Mouse (Mus musculus) liver, embryonic 15.5 days (tissue): ENCODE results near the gene Gpx6. TPM values are rescaled to one million over a fixed set of nuclear protein-coding genes. Genes with fewer than 3 reads are reported as not detected.

Experiments used
- ATAC-seq: fragments of 200-750 bp; cut with Nextera tagmentation; 2 replicates; pipeline ENCODE4 v1.8.0; 2017; ENCODE audit warnings: moderate number of reproducible peaks, mild to moderate bottlenecking, moderate library complexity; ENCODE audit not compliant: insufficient read depth
- H3K27ac ChIP-seq: fragments of 300-500 bp; sonication (generic); replicated peaks from 2 replicates; pipeline ENCODE4 v1.5.1; 2015; ENCODE audit warnings: mild to moderate bottlenecking, inconsistent platforms
- H3K27me3 ChIP-seq: fragments of 300-500 bp; sonication (generic); 2 replicates; pipeline ENCODE4 v1.6.1; 2015; ENCODE audit warnings: mild to moderate bottlenecking, inconsistent platforms
- H3K36me3 ChIP-seq: fragments of 300-500 bp; sonication (generic); replicated peaks from 2 replicates; pipeline ENCODE4 v1.6.1; 2015; ENCODE audit warnings: moderate library complexity, mild to moderate bottlenecking, inconsistent platforms
- H3K4me1 ChIP-seq: fragments of 300-500 bp; sonication (generic); replicated peaks from 2 replicates; pipeline ENCODE4 v1.6.1; 2015; ENCODE audit warnings: inconsistent platforms
- H3K4me2 ChIP-seq: fragments of 300-500 bp; sonication (generic); 2 replicates; pipeline ENCODE4 v1.6.1; 2015; ENCODE audit warnings: moderate library complexity, mild to moderate bottlenecking, inconsistent platforms
- H3K4me3 ChIP-seq: fragments of 300-500 bp; sonication (generic); replicated peaks from 2 replicates; pipeline ENCODE4 v1.5.1; 2015; ENCODE audit warnings: mild to moderate bottlenecking, inconsistent platforms
- H3K9ac ChIP-seq: fragments of 300-500 bp; sonication (generic); 2 replicates; pipeline ENCODE4 v1.6.1; 2015; ENCODE audit warnings: moderate library complexity, mild to moderate bottlenecking, inconsistent platforms
- H3K9me3 ChIP-seq: fragments of 300-500 bp; sonication (generic); replicated peaks from 2 replicates; pipeline ENCODE4 v1.6.1; 2016; ENCODE audit warnings: inconsistent platforms
- WGBS: fragments of 180-500 bp; shearing (Covaris S2); methylation state at CpG from one replicate; pipeline ENCODE4 v1.1.7; 2015; ENCODE audit warnings: mixed read lengths; ENCODE audit not compliant: insufficient replicate concordance; 5-methylcytosine and 5-hydroxymethylcytosine counted together
- polyA plus RNA-seq: library from polyadenylated mRNA; unstranded; fragments of >200 nt; fragmentation: Nextera tagmentation; extraction: Ambion mirVana; gene quantifications from 2 replicates; pipeline ENCODE4 v1.2.1, GENCODE M21; 2015

Gene Gpx6
- not detected in 2 replicates for polyA plus RNA-seq

GRCm38 (mm10) chr13:21311926-21312325 lies at the start of gene Gpx6:
Gpx6 (plus strand) TSS chr13:21312125.
- H3K4me2 ChIP-seq: no peak within 1 kb of the TSS
- H3K4me3 ChIP-seq: no peak within 1 kb of the TSS
- H3K27ac ChIP-seq: no peak within 1 kb of the TSS
- H3K36me3 ChIP-seq: no peaks in the 10 kb centered on the region
- H3K9me3 ChIP-seq: no peaks in the 10 kb centered on the region
- H3K4me1 ChIP-seq: no peaks in the 10 kb centered on the region
- ATAC-seq: no peak
- H3K27me3 ChIP-seq: no peaks in the 10 kb centered on the region
- H3K9ac ChIP-seq: no peak within 1 kb of the TSS
- WGBS: 31% methylated on average over 3 of the region's 3 CpGs

GRCm38 (mm10) chr13:21262787-21263461 lies 49.0 kb upstream of the Gpx6 start:
- Histone ChIP-seq H3K27me3 (peaks cover 35% of the 10 kb centered on the region), H3K4me2 (peak overlapping the region; percentile 63), H3K4me1 (peaks cover 24% of the 10 kb centered on the region), H3K9me3 (no peaks in the 10 kb centered on the region), H3K36me3 (no peaks in the 10 kb centered on the region), H3K4me3 (peak overlapping the region; percentile 56; the same call in 1 of the 2 replicates), H3K27ac (0 out of 2 replicates have a peak overlapping the region, but pooled peaks have one; percentile 30), H3K9ac (no peak overlapping the region)
- WGBS: 29% methylated on average over 4 of the region's 4 CpGs
- peak; percentile 53 for ATAC-seq

- peaks cover 26% of the 10 kb centered on the region for H3K27me3 ChIP-seq
- H3K9ac ChIP-seq: peak overlapping the region; percentile 9; the same call in 1 of the 2 replicates
- peaks cover 27% of the 10 kb centered on the region for H3K4me1 ChIP-seq
- no peak overlapping the region for H3K27ac ChIP-seq
- H3K36me3 ChIP-seq: no peaks in the 10 kb centered on the region
- H3K4me2 ChIP-seq: peak overlapping the region; percentile 63
- 2% methylated on average over 11 of the region's 11 CpGs for WGBS
- ATAC-seq: no peak
- H3K9me3 ChIP-seq: no peaks in the 10 kb centered on the region
- H3K4me3 ChIP-seq: peak overlapping the region; percentile 56
Observed at GRCm38 (mm10) chr13:21263910-21264309, 48.0 kb upstream of the Gpx6 start.

GRCm38 (mm10) chr13:21264366-21264765 lies 47.6 kb upstream of the Gpx6 start:
- Histone ChIP-seq H3K4me2 (peak overlapping the region; percentile 63), H3K9ac (peak overlapping the region; percentile 9; the same call in 1 of the 2 replicates), H3K27me3 (peaks cover 21% of the 10 kb centered on the region), H3K9me3 (no peaks in the 10 kb centered on the region), H3K36me3 (no peaks in the 10 kb centered on the region), H3K27ac (no peak overlapping the region), H3K4me3 (peak overlapping the region; percentile 56), H3K4me1 (peaks cover 24% of the 10 kb centered on the region)
- no peak for ATAC-seq
- under 1% methylated on average over 11 of the region's 11 CpGs for WGBS

DNA sequence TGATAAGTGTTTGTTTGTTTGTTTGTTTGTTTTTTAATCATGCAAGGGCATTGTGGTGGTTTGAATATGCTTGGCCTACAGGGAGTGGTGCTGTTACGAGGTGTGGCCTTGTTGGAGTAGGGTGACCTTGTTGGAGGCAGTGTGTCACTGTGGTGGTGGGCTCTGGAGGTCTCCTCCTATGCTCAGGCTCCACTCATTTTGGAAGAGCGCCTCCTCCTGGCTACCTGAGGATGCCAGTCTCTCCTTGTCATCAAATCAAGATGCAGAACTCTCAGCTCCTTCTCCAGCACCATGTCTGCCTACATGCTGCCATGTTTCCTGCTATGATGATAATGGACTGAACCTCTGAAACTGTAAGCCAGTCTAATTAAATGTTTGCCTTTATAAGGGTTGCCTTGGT lies 46.2 kb upstream of the Gpx6 start:
- Histone ChIP-seq H3K36me3 (no peaks in the 10 kb centered on the region), H3K27me3 (peaks cover 11% of the 10 kb centered on the region; the same call in 1 of the 2 replicates), H3K4me1 (peaks cover 15% of the 10 kb centered on the region), H3K9me3 (no peaks in the 10 kb centered on the region), H3K4me2 (no peak overlapping the region), H3K27ac (no peak overlapping the region), H3K4me3 (no peak overlapping the region), H3K9ac (no peak overlapping the region)
- WGBS: 53% methylated on average over 2 of the region's 2 CpGs
- ATAC-seq: no peak

DNA sequence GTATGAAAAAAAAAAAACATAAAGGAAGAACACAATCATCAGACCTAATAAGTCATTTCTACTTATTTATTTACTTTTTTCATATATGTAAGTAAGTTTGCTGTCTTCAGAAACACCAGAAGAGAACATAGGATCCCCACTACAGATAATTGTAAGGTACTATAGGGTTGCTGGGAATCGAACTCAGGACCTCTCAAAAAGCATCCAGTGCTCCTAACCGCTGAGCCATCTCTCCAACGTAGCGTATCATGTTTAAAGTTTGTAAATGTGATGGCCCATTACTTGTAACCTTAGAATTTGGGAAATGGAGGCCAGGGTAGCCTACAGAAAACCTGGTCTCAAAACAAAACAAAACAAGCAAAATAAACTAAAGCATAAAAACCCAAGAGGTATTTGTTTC lies 44.4 kb upstream of the Gpx6 start:
- Histone ChIP-seq H3K4me2 (peak overlapping the region; percentile 38), H3K9me3 (no peaks in the 10 kb centered on the region), H3K27ac (no peak overlapping the region), H3K9ac (no peak overlapping the region), H3K4me1 (peaks cover 9% of the 10 kb centered on the region; the same call in 1 of the 2 replicates), H3K27me3 (peaks cover 5% of the 10 kb centered on the region; the same call in 1 of the 2 replicates), H3K36me3 (no peaks in the 10 kb centered on the region), H3K4me3 (0 out of 2 replicates have a peak overlapping the region, but pooled peaks have one; percentile 3)
- WGBS: 27% methylated on average over 4 of the region's 4 CpGs
- no peak for ATAC-seq

DNA sequence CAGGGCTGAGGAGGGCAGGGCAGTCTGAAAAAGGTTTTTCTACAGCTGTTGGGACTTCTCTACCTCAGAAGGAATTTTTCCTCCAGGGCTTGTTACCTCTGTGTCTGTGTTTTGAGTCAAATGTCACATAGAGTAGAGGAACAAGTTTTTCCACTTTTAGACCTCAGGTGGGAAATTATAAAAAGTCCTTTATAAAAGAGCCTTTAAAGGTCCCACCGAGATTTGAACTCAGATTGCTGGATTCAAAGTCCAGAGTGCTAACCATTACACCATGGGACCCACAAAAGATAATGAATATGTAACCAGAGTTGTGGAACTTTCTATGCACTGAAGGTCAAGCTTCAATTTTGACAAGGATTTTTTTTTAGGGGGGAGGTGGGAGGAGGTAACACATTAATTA lies 43.7 kb upstream of the Gpx6 start:
- H3K9me3 ChIP-seq: no peaks in the 10 kb centered on the region
- no peak overlapping the region for H3K27ac ChIP-seq
- H3K9ac ChIP-seq: no peak overlapping the region
- H3K4me1 ChIP-seq: peaks cover 9% of the 10 kb centered on the region; the same call in 1 of the 2 replicates
- peak overlapping the region; percentile 38 for H3K4me2 ChIP-seq
- 0% methylated on average over 1 of the region's 1 CpGs for WGBS
- ATAC-seq: no peak
- peaks cover 9% of the 10 kb centered on the region; the same call in 1 of the 2 replicates for H3K27me3 ChIP-seq
- no peaks in the 10 kb centered on the region for H3K36me3 ChIP-seq
- H3K4me3 ChIP-seq: no peak overlapping the region

DNA sequence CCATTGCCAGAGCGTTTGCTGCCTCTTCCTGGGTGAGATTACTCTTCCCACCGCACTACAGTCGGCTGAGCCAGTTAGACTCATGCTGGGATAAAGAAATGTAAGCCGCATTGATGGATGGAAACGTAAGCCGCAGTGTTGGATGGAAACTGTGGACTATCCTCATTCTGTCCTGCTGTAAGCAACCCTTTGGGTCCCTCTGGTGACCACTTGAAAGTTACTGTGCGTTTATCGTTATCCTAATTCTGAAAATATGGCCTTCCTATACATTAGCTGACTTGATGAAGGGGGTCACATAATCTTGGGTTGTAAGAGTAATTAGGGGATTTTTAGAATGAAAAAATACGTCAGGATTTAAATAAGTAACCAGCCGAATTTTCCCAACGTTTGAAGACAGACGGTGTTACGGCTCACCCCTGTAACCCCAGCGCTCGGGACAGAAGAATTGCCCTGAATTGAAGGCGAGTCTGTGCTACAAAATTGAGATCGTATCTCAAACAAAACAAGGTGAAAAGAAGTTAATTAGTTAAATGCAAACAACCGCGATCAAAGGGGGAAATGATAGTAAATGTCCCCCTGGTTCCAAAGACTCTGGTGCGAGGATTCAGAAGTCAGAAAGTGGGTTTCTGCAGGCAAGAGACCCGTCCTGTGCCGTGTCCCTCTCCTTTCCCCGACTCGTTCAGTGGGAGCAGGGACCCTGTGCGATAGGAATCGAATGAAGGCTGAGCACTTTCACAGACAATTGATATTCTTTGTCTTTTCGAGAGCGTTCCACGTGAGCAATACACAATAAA lies 36.7 kb upstream of the Gpx6 start:
- WGBS: under 1% methylated on average over 29 of the region's 29 CpGs
- peak overlapping the region; percentile 64 for H3K4me3 ChIP-seq

GRCm38 (mm10) chr13:21275815-21276550 lies 35.9 kb upstream of the Gpx6 start:
- Histone ChIP-seq H3K27me3 (peaks cover 16% of the 10 kb centered on the region), H3K36me3 (no peaks in the 10 kb centered on the region), H3K9ac (peak overlapping the region; percentile 47; the same call in 1 of the 2 replicates), H3K27ac (no peak overlapping the region), H3K9me3 (no peaks in the 10 kb centered on the region), H3K4me3 (peak overlapping the region; percentile 64), H3K4me1 (peaks cover 30% of the 10 kb centered on the region), H3K4me2 (peak overlapping the region; percentile 84)
- ATAC-seq: peak; percentile 49; the same call in 1 of the 2 replicates
- WGBS: under 1% methylated on average over 25 of the region's 25 CpGs

More for the DNA sequence above, 36.7 kb upstream of the Gpx6 start:
- no peaks in the 10 kb centered on the region for H3K9me3 ChIP-seq
- peaks cover 16% of the 10 kb centered on the region for H3K27me3 ChIP-seq
- no peaks in the 10 kb centered on the region for H3K36me3 ChIP-seq
- H3K27ac ChIP-seq: no peak overlapping the region
- ATAC-seq: peak; percentile 52; the same call in 1 of the 2 replicates
- 0 out of 2 replicates have a peak overlapping the region, but pooled peaks have one; percentile 26 for H3K9ac ChIP-seq
- peaks cover 30% of the 10 kb centered on the region for H3K4me1 ChIP-seq
- peak overlapping the region; percentile 84 for H3K4me2 ChIP-seq

DNA sequence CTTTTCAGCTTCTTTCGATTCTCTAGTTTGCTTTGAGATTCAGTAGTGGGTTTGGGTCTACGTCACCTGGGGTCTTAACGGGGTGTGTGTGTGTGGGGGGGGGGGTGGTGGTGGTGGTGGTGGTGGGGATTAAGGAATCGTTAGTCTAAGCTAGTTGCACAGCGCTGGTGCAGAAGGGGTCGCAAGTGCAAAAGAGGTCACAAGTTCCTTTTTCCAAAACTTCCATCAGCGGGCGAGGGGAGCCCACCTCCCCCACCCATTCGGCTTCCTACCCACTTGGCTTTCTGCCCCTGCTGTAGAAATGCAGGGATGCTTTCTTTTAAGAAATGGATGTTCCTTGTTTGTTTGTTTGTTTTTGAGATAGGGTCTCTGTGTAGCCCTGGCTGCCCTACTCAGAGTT lies 35.4 kb upstream of the Gpx6 start:
- Histone ChIP-seq H3K9me3 (no peaks in the 10 kb centered on the region), H3K27me3 (peaks cover 16% of the 10 kb centered on the region), H3K4me1 (peaks cover 30% of the 10 kb centered on the region), H3K27ac (no peak overlapping the region), H3K4me2 (peak overlapping the region; percentile 84), H3K36me3 (no peaks in the 10 kb centered on the region), H3K9ac (0 out of 2 replicates have a peak overlapping the region, but pooled peaks have one; percentile 47), H3K4me3 (peak overlapping the region; percentile 64)
- ATAC-seq: no peak
- under 1% methylated on average over 9 of the region's 9 CpGs for WGBS
